8 mouse cellular contexts compared by ENCODE assay signal in the genomic region with DNA sequence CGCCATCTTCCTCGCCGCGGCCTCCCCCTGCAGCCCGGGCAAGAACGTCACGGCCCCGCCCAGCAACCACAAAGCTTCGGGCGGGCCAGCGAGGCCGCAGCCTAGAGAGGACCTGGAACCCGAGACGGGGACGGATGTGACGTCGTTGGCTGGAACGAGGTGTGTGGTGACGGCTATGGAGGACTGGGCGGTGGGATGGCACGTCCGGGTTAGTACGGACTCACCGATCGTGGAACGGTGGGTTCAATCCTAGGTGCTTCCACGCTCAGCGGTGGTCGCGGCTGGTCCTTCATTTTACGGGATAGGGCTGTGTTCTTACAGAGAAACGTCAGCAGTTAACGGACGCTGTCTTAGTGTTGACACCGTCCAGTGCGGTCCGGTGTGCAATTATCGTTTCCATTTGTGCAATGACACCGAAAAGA. TPM values are rescaled to one million over a fixed set of nuclear protein-coding genes. Genes with fewer than 3 reads are reported as not detected.
DNase-seq lines count a peak whose midpoint lies in the region; ATAC-seq lines count a peak whose summit lies in the region.

Gene Pcnp, minus strand, starts transcription at position 79 of the 422 bp plus-strand sequence.

- H3K27ac ChIP-seq in forebrain, embryonic 14.5 days (ENCODE audit: low read depth, low read length) = peak within 1 kb of the TSS; percentile 88
- peak within 1 kb of the TSS; percentile 93 for H3K27ac ChIP-seq in neural tube, embryonic 15.5 days (replicated peaks)

- H3K9me3 ChIP-seq in forebrain, embryonic 14.5 days (replicated peaks; ENCODE audit: control insufficient read depth, low read length) = no peaks in the 10 kb centered on the region
- H3K9me3 ChIP-seq in neural tube, embryonic 15.5 days (replicated peaks) = no peaks in the 10 kb centered on the region

- H3K4me2 ChIP-seq in forebrain, embryonic 14.5 days (ENCODE audit: low read length) = peak within 1 kb of the TSS; percentile 73
- H3K4me2 ChIP-seq in neural tube, embryonic 15.5 days = peak within 1 kb of the TSS; percentile 75

- DNase-seq in ES-CJ7 (ENCODE audit: low read depth, low spot score) = peak; percentile 96
- DNase-seq in cerebellum, adult 11 months = peak; percentile 97
- DNase-seq in forebrain, embryonic 14.5 days (ENCODE audit: low spot score) = peak; percentile 99
- peak; percentile 98 to 99 for DNase-seq in heart, postnatal 14 days
- peak; percentile 97 for DNase-seq in layer of hippocampus, adult 11-12 months (ENCODE audit: low spot score)
- peak; percentile 97 to 98 for DNase-seq in lung, adult 18-20 months
- DNase-seq in testis, postnatal 14 days (ENCODE audit: low spot score) = peak; percentile 97

- peaks cover 16% of the 10 kb centered on the region for H3K4me1 ChIP-seq in forebrain, embryonic 14.5 days (ENCODE audit: control insufficient read depth, insufficient read depth, low read length)
- peaks cover 27% of the 10 kb centered on the region for H3K4me1 ChIP-seq in neural tube, embryonic 15.5 days

- ATAC-seq in forebrain, embryonic 14.5 days = peak; percentile 100
- ATAC-seq in neural tube, embryonic 15.5 days (ENCODE audit: low FRiP score) = peak; percentile 99

- no peaks in the 10 kb centered on the region for H3K27me3 ChIP-seq in forebrain, embryonic 14.5 days (replicated peaks; ENCODE audit: control insufficient read depth, insufficient read depth, low read length)
- no peaks in the 10 kb centered on the region for H3K27me3 ChIP-seq in neural tube, embryonic 15.5 days (replicated peaks)

- WGBS in forebrain, embryonic 14.5 days = under 1% methylated on average over 39 of the region's 39 CpGs
- under 1% methylated on average over 39 of the region's 39 CpGs for WGBS in neural tube, embryonic 15.5 days

- H3K36me3 ChIP-seq in forebrain, embryonic 14.5 days (ENCODE audit: control insufficient read depth, insufficient read depth, low read length) = peaks cover 41% of the 10 kb centered on the region
- H3K36me3 ChIP-seq in neural tube, embryonic 15.5 days = peaks cover 27% of the 10 kb centered on the region

- intact Hi-C loops in heart, postnatal 14 days (cut with DNase I) = loop anchor here (2.0 to 5.0 kb wide), 2 partner anchors 43 to 55 kb away; no protein-coding TSS in a partner anchor

- H3K4me3 ChIP-seq in forebrain, embryonic 14.5 days (ENCODE audit: low read depth, low read length) = peak within 1 kb of the TSS; percentile 95
- peak within 1 kb of the TSS; percentile 89 for H3K4me3 ChIP-seq in neural tube, embryonic 15.5 days (replicated peaks)

- H3K9ac ChIP-seq in forebrain, embryonic 14.5 days (ENCODE audit: low read length) = peak within 1 kb of the TSS; percentile 95
- H3K9ac ChIP-seq in neural tube, embryonic 15.5 days (replicated peaks) = peak within 1 kb of the TSS; percentile 94

RNA-seq across cellular contexts. Expression of gene Pcnp, which starts in this region (rescaled TPM):
- polyA plus RNA-seq in forebrain, embryonic 14.5 days (2014; fragmentation: Nextera tagmentation; extraction: Ambion mirVana) = 252 and 255 TPM in 2 replicates
- 10 to 100 TPM; 54.5 to 56.1 TPM for total RNA-seq in heart, postnatal 14 days (2021)
- 193 and 199 TPM in 2 replicates for polyA plus RNA-seq in neural tube, embryonic 15.5 days (2015; fragmentation: Nextera tagmentation; extraction: Ambion mirVana)

Comparison
In these comparisons a context has a peak if more than half of its experiments do, and no peak if none do; other contexts are left out.
1. Peak in every context shown above with its lines: DNase-seq, ATAC-seq, H3K4me3 ChIP-seq and H3K27ac ChIP-seq.